ENCODE assay signal across 8 mouse cellular contexts in the genomic region with DNA sequence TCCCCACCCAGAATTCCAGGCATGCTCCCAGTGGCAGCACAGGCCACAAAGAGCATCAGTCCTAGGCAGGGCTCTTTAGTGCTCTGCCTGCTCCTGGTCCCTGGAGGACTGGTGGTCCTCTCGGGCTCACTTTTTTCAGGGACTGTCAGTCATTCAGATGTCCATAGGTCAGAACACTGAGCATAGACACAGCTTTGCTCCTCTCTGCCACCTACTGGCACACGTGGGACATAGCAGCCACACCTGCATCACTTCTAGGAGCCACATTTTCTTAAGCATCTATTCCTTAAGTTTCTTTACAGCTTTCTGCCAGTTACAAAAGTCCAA. TPM values are rescaled to one million over a fixed set of nuclear protein-coding genes. Genes with fewer than 3 reads are reported as not detected.
A peak's percentile ranks its signal among the peaks of the same experiment; 100 is the strongest.
DNase-seq lines count a peak whose midpoint lies in the region; ATAC-seq and TF ChIP-seq lines count a peak whose summit lies in the region.

No protein-coding gene starts in this region.

- POLR2A ChIA-PET in Patski (lab: Charles Lee) = no interaction called here

- H3K27me3 ChIP-seq in intestine, embryonic 16.5 days (replicated peaks; ENCODE audit: control insufficient read depth, insufficient read depth, low read length) = no peaks in the 10 kb centered on the region; the same call in 1 of the 2 replicates
- H3K27me3 ChIP-seq in intestine, embryonic 15.5 days (replicated peaks) = peaks cover 4% of the 10 kb centered on the region; the same call in 1 of the 2 replicates
- no peaks in the 10 kb centered on the region for H3K27me3 ChIP-seq in Patski
- 0 out of 2 replicates have a peak, but pooled peaks cover 3% of the 10 kb centered on the region for H3K27me3 ChIP-seq in forebrain, embryonic 16.5 days (replicated peaks; ENCODE audit: control insufficient read depth, insufficient read depth, low read length)
- no peaks in the 10 kb centered on the region for H3K27me3 ChIP-seq in midbrain, embryonic 14.5 days (ENCODE audit: control insufficient read depth, insufficient read depth, low read length)

- CTCF ChIA-PET in Patski (lab: Charles Lee) = interaction anchor here (1.0 to 2.9 kb wide), 6 partner anchors 11 to 437 kb away, joined by 3 to 8 read pairs (median 4); a partner anchor contains a TSS

- 20% methylated on average over 2 of the region's 2 CpGs for WGBS in intestine, embryonic 16.5 days
- 16% methylated on average over 2 of the region's 2 CpGs for WGBS in intestine, embryonic 15.5 days
- 3% methylated on average over 2 of the region's 2 CpGs for WGBS in forebrain, embryonic 16.5 days
- WGBS in midbrain, embryonic 14.5 days = 6% methylated on average over 2 of the region's 2 CpGs

- no peak for DNase-seq in Patski (ENCODE audit: low read depth, low spot score)
- peak; percentile 55 for DNase-seq in midbrain, embryonic 14.5 days
- no peak for DNase-seq in gastrocnemius, postnatal 10 days
- DNase-seq in cerebellum, postnatal 25 days = no peak

- H3K4me2 ChIP-seq in intestine, embryonic 16.5 days (ENCODE audit: low read depth, low read length) = no peak overlapping the region
- H3K4me2 ChIP-seq in intestine, embryonic 15.5 days (replicated peaks) = no peak overlapping the region
- H3K4me2 ChIP-seq in forebrain, embryonic 16.5 days (ENCODE audit: low read length) = no peak overlapping the region
- no peak overlapping the region for H3K4me2 ChIP-seq in midbrain, embryonic 14.5 days (ENCODE audit: low read length)

- no peak overlapping the region for H3K9ac ChIP-seq in intestine, embryonic 16.5 days (ENCODE audit: low read depth, low read length)
- H3K9ac ChIP-seq in intestine, embryonic 15.5 days = no peak overlapping the region
- no peak overlapping the region for H3K9ac ChIP-seq in forebrain, embryonic 16.5 days (replicated peaks; ENCODE audit: low read depth, low read length)
- no peak overlapping the region for H3K9ac ChIP-seq in midbrain, embryonic 14.5 days (replicated peaks; ENCODE audit: low read length)

- in situ Hi-C loops in Patski (cut with MboI; ENCODE audit: low pct_unique_long_range_greater_than_20kb) = loop anchor here (5.0 to 10.0 kb wide), 3 partner anchors 174 to 734 kb away; no protein-coding TSS in a partner anchor

- H3K36me3 ChIP-seq in intestine, embryonic 16.5 days (ENCODE audit: control insufficient read depth, insufficient read depth, low read length) = no peaks in the 10 kb centered on the region
- H3K36me3 ChIP-seq in intestine, embryonic 15.5 days = no peaks in the 10 kb centered on the region
- no peaks in the 10 kb centered on the region for H3K36me3 ChIP-seq in forebrain, embryonic 16.5 days (ENCODE audit: control insufficient read depth, insufficient read depth)
- no peaks in the 10 kb centered on the region for H3K36me3 ChIP-seq in midbrain, embryonic 14.5 days (ENCODE audit: control insufficient read depth, insufficient read depth, low read length)

- no peak overlapping the region for H3K27ac ChIP-seq in intestine, embryonic 16.5 days (ENCODE audit: low read length)
- no peak overlapping the region for H3K27ac ChIP-seq in intestine, embryonic 15.5 days
- no peak overlapping the region for H3K27ac ChIP-seq in forebrain, embryonic 16.5 days (ENCODE audit: low read length)
- no peak overlapping the region for H3K27ac ChIP-seq in midbrain, embryonic 14.5 days (replicated peaks; ENCODE audit: low read depth, low read length)

- H3K4me1 ChIP-seq in intestine, embryonic 16.5 days (ENCODE audit: control insufficient read depth, insufficient read depth, low read length) = no peaks in the 10 kb centered on the region
- no peaks in the 10 kb centered on the region for H3K4me1 ChIP-seq in intestine, embryonic 15.5 days (replicated peaks)
- peaks cover 8% of the 10 kb centered on the region; the same call in 1 of the 2 replicates for H3K4me1 ChIP-seq in forebrain, embryonic 16.5 days (replicated peaks; ENCODE audit: control insufficient read depth, insufficient read depth, low read length)
- no peaks in the 10 kb centered on the region for H3K4me1 ChIP-seq in midbrain, embryonic 14.5 days (ENCODE audit: control insufficient read depth, insufficient read depth, low read length)

- ATAC-seq in intestine, embryonic 16.5 days = 0 out of 2 replicates have a peak, but pooled peaks have one; percentile 21
- ATAC-seq in intestine, embryonic 15.5 days = no peak
- ATAC-seq in Patski = no peak
- ATAC-seq in forebrain, embryonic 16.5 days = peak; percentile 45; the same call in 1 of the 2 replicates
- peak; percentile 9; the same call in 1 of the 2 replicates for ATAC-seq in midbrain, embryonic 14.5 days (ENCODE audit: low FRiP score, low TSS enrichment)
- ATAC-seq in cerebellum, adult (ENCODE audit: insufficient number of reproducible peaks, low FRiP score, low TSS enrichment) = no peak

- H3K4me3 ChIP-seq in intestine, embryonic 16.5 days (ENCODE audit: low read length) = no peak overlapping the region
- H3K4me3 ChIP-seq in intestine, embryonic 15.5 days (replicated peaks) = no peak overlapping the region
- H3K4me3 ChIP-seq in forebrain, embryonic 16.5 days (replicated peaks; ENCODE audit: low read length) = no peak overlapping the region
- no peak overlapping the region for H3K4me3 ChIP-seq in midbrain, embryonic 14.5 days (replicated peaks; ENCODE audit: low read depth, low read length)

- TF ChIP-seq CTCF in Patski (IDR thresholded peaks at IDR 0.05) = peak; percentile 70

- no peaks in the 10 kb centered on the region for H3K9me3 ChIP-seq in intestine, embryonic 16.5 days (ENCODE audit: control insufficient read depth, low read length)
- H3K9me3 ChIP-seq in intestine, embryonic 15.5 days = no peaks in the 10 kb centered on the region
- no peaks in the 10 kb centered on the region for H3K9me3 ChIP-seq in forebrain, embryonic 16.5 days (ENCODE audit: control insufficient read depth, low read length)
- no peaks in the 10 kb centered on the region for H3K9me3 ChIP-seq in midbrain, embryonic 14.5 days (ENCODE audit: control insufficient read depth, low read length)

RNA-seq across cellular contexts. Expression of a gene that starts 12.6 kb away (rescaled TPM):
- polyA plus RNA-seq in intestine, embryonic 16.5 days (2015; fragmentation: Nextera tagmentation; extraction: Ambion mirVana) = 0.12 TPM in 2 replicates
- polyA plus RNA-seq in intestine, embryonic 15.5 days (2015; fragmentation: Nextera tagmentation; extraction: Ambion mirVana) = 0.08 and 0.11 TPM in 2 replicates
- 8.9 TPM for polyA plus RNA-seq in Patski (2021)
- 0.22 TPM in 1 of 2 replicates, not detected in the other for polyA plus RNA-seq in forebrain, embryonic 16.5 days (2015; fragmentation: Nextera tagmentation; extraction: Ambion mirVana)
- polyA plus RNA-seq in midbrain, embryonic 14.5 days (2014; fragmentation: Nextera tagmentation; extraction: Ambion mirVana) = 0.16 and 0.24 TPM in 2 replicates
- total RNA-seq in gastrocnemius, postnatal 10 days (2021) = 1 to 10 TPM; 1.2 to 1.9 TPM

RNA-seq across cellular contexts. Expression of a gene that starts 54.0 kb away (rescaled TPM):
- 0.23 and 0.24 TPM in 2 replicates for polyA plus RNA-seq in intestine, embryonic 16.5 days (2015; fragmentation: Nextera tagmentation; extraction: Ambion mirVana)
- polyA plus RNA-seq in intestine, embryonic 15.5 days (2015; fragmentation: Nextera tagmentation; extraction: Ambion mirVana) = 0.40 and 0.64 TPM in 2 replicates
- polyA plus RNA-seq in Patski (2021) = 1.0 TPM
- polyA plus RNA-seq in forebrain, embryonic 16.5 days (2015; fragmentation: Nextera tagmentation; extraction: Ambion mirVana) = not detected in 2 replicates
- polyA plus RNA-seq in midbrain, embryonic 14.5 days (2014; fragmentation: Nextera tagmentation; extraction: Ambion mirVana) = not detected in 2 replicates
- total RNA-seq in gastrocnemius, postnatal 10 days (2021) = 1 to 10 TPM in 1 of 2 experiments, under 1 TPM in 1; 0.61 to 1.1 TPM

Comparison
In these comparisons a context has a peak if more than half of its experiments do, and no peak if none do; other contexts are left out.
1. ATAC-seq: peak in intestine, embryonic 16.5 days (single experiment), forebrain, embryonic 16.5 days (single experiment) and midbrain, embryonic 14.5 days (single experiment); none in intestine, embryonic 15.5 days (single experiment), Patski (single experiment) and cerebellum, adult (single experiment).